Comparison of ENCODE assay signal across 9 mouse cellular contexts in the genomic region with DNA sequence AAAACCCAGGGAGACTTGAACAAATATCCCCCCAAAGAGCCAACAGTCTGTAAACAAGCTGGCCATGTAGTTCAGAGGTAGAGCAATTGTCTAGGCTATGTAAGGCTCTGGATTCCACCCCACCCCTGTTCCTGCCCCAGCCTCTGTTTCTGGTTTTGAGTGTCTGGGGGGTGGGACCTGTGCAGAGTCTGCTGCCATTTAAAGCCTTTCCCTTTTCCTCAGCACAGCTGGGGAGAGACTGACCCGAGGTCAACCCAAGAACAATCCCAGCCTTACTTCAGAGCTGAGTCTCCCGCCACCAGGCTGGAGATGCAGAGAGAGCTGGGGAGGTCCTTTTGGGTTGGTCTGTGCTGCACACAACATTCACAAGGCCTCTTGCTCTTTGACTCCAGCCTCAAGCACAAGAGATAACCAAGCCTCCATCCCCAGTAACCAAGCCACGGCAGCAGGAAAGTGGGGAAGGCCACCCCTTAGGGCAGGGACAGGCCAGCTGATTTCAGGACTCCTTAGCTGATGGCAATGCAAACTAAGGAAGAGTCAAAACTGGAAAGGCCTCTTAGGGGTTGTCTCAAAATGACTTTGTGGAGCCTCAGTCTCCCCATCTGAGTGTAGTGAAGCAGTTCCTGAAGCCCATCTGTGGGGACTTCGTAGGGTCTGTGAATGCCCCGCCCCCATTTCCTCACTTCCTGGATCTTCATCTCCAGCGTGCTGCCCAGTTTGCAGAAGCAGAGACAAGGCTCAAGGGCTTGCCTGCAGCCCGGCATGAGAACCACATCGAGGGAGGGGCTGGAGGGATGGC. TPM values are rescaled to one million over a fixed set of nuclear protein-coding genes. Genes with fewer than 3 reads are reported as not detected.
A peak's percentile ranks its signal among the peaks of the same experiment; 100 is the strongest.
DNase-seq lines count a peak whose midpoint lies in the region.
"Had no signal": no experiment of that assay in that cellular context is flagged by ENCODE, and none has a peak within 500 bp of the region (broad histone marks: within the 10 kb centered on the region; RNA-seq: fewer than 3 reads in every experiment).

No protein-coding gene starts in this region.

- no peak overlapping the region for H3K4me3 ChIP-seq in heart, embryonic 10.5 days
- no peak overlapping the region for H3K4me3 ChIP-seq in embryonic facial prominence, embryonic 10.5 days

- 0 out of 2 replicates have a peak, but pooled peaks cover 3% of the 10 kb centered on the region for H3K27me3 ChIP-seq in heart, embryonic 10.5 days (ENCODE audit: insufficient read depth, poor library complexity, severe bottlenecking)
- H3K27me3 ChIP-seq in embryonic facial prominence, embryonic 10.5 days (replicated peaks; ENCODE audit: low read depth, poor library complexity, severe bottlenecking), result no peaks in the 10 kb centered on the region
- H3K27me3 ChIP-seq in splenic B cell, adult 2 months (ENCODE audit: control insufficient read depth, insufficient read depth, low read length, poor library complexity, severe bottlenecking), result no peaks in the 10 kb centered on the region

- WGBS in heart, embryonic 10.5 days, result 48% methylated on average over 8 of the region's 8 CpGs
- 33% methylated on average over 8 of the region's 8 CpGs for WGBS in embryonic facial prominence, embryonic 10.5 days

- H3K9me3 ChIP-seq in heart, embryonic 10.5 days, result no peaks in the 10 kb centered on the region
- no peaks in the 10 kb centered on the region for H3K9me3 ChIP-seq in embryonic facial prominence, embryonic 10.5 days

- H3K36me3 ChIP-seq in heart, embryonic 10.5 days, result no peaks in the 10 kb centered on the region
- no peaks in the 10 kb centered on the region for H3K36me3 ChIP-seq in embryonic facial prominence, embryonic 10.5 days (replicated peaks)
- no peaks in the 10 kb centered on the region for H3K36me3 ChIP-seq in splenic B cell, adult 2 months (ENCODE audit: control insufficient read depth, insufficient read depth, low read length, poor library complexity, severe bottlenecking)

- peak overlapping the region; percentile 76 for H3K27ac ChIP-seq in heart, embryonic 10.5 days
- peak overlapping the region; percentile 84 for H3K27ac ChIP-seq in embryonic facial prominence, embryonic 10.5 days (replicated peaks)

- DNase-seq in heart, embryonic 10.5 days (ENCODE audit: low spot score), result no peak
- DNase-seq in heart, postnatal 4 days, result no peak
- peak; percentile 19 to 32 for DNase-seq in spleen, postnatal 36 days (ENCODE audit: low spot score in 2 of 2)
- DNase-seq in spleen, postnatal 14 days (ENCODE audit: low spot score in 2 of 2), result no peak
- peak; percentile 69 for DNase-seq in embryonic facial prominence, embryonic 10.5 days (ENCODE audit: low spot score)
- DNase-seq in splenic B cell, adult 2 months (ENCODE audit: low read depth, low spot score), result peak; percentile 26
- DNase-seq in T-cell, adult 2 months (ENCODE audit: low spot score), result no peak
- no peak for DNase-seq in layer of hippocampus, adult 9-10 months (ENCODE audit: low spot score)
- DNase-seq: adrenal gland, postnatal 36 days had no signal

- peaks cover 14% of the 10 kb centered on the region for H3K4me1 ChIP-seq in heart, embryonic 10.5 days
- peaks cover 22% of the 10 kb centered on the region for H3K4me1 ChIP-seq in embryonic facial prominence, embryonic 10.5 days

RNA-seq across cellular contexts. Expression of gene Ddit4, which starts 15.4 kb away (rescaled TPM):
- polyA plus RNA-seq in heart, embryonic 10.5 days (2016; fragmentation: Nextera tagmentation; extraction: Ambion mirVana), result 17.6 and 32.8 TPM in 2 replicates
- 10 to 100 TPM; 31.4 to 36.9 TPM for total RNA-seq in heart, postnatal 4 days (2021)
- polyA plus RNA-seq in embryonic facial prominence, embryonic 10.5 days (2016; fragmentation: Nextera tagmentation; extraction: Ambion mirVana), result 35.9 and 42.0 TPM in 2 replicates

RNA-seq across cellular contexts. Expression of gene Dnajb12, which starts 56.9 kb away (rescaled TPM):
- 28.8 and 32.0 TPM in 2 replicates for polyA plus RNA-seq in heart, embryonic 10.5 days (2016; fragmentation: Nextera tagmentation; extraction: Ambion mirVana)
- total RNA-seq in heart, postnatal 4 days (2021), result 10 to 100 TPM; 39.6 to 41.1 TPM
- polyA plus RNA-seq in embryonic facial prominence, embryonic 10.5 days (2016; fragmentation: Nextera tagmentation; extraction: Ambion mirVana), result 27.0 TPM in 2 replicates

Comparison
In these comparisons a context has a peak if more than half of its experiments do, and no peak if none do; other contexts are left out.
1. DNase-seq: peak in spleen, postnatal 36 days (2 of 2), embryonic facial prominence, embryonic 10.5 days (single experiment) and splenic B cell, adult 2 months (single experiment); none in heart, embryonic 10.5 days (single experiment), heart, postnatal 4 days (single experiment), spleen, postnatal 14 days (0 of 2), T-cell, adult 2 months (single experiment) and layer of hippocampus, adult 9-10 months (single experiment).